Mouse (Mus musculus): Measurements from ENCODE around the gene Afdn.
"Not testable (repeated sequence)": the region's sequence is repeated elsewhere in the genome, so short reads cannot be mapped to it uniquely, and the experiment has no call there.

The Afdn gene

GRCm38 (mm10) chr17:13769256-13769655 is 8.9 kb downstream of the Afdn start:
- no peak for DNase-seq (ENCODE audit: low read depth, low spot score)

GRCm38 (mm10) chr17:13777676-13778075 is 17.3 kb downstream of the Afdn start:
- no peak for DNase-seq (ENCODE audit: low read depth, low spot score)

- DNase-seq (ENCODE audit: low read depth, low spot score): no peak
Observed at GRCm38 (mm10) chr17:13778865-13779264, 18.5 kb downstream of the Afdn start.

GRCm38 (mm10) chr17:13781948-13782347 is 21.6 kb downstream of the Afdn start:
- no peak for DNase-seq (ENCODE audit: low read depth, low spot score)

GRCm38 (mm10) chr17:13783469-13783868 is 23.1 kb downstream of the Afdn start:
- no peak for DNase-seq (ENCODE audit: low read depth, low spot score)

- not testable (repeated sequence) for DNase-seq (ENCODE audit: low read depth, low spot score)
Observed at GRCm38 (mm10) chr17:13790033-13790432, 29.7 kb downstream of the Afdn start.

GRCm38 (mm10) chr17:13797691-13798090 is 37.4 kb downstream of the Afdn start:
- DNase-seq (ENCODE audit: low read depth, low spot score): no peak

GRCm38 (mm10) chr17:13802836-13803408 is 42.6 kb downstream of the Afdn start:
- no peak for DNase-seq (ENCODE audit: low read depth, low spot score)

GRCm38 (mm10) chr17:13806016-13806415 is 45.7 kb downstream of the Afdn start:
- DNase-seq (ENCODE audit: low read depth, low spot score): no peak

- DNase-seq (ENCODE audit: low read depth, low spot score): no peak
Observed at GRCm38 (mm10) chr17:13817789-13818188, 57.5 kb downstream of the Afdn start.

- no peak for DNase-seq (ENCODE audit: low read depth, low spot score)
Observed at GRCm38 (mm10) chr17:13819342-13819741, 59.0 kb downstream of the Afdn start.

GRCm38 (mm10) chr17:13820676-13821075 is 60.3 kb downstream of the Afdn start:
- DNase-seq (ENCODE audit: low read depth, low spot score): no peak

- no peak for DNase-seq (ENCODE audit: low read depth, low spot score)
Observed at GRCm38 (mm10) chr17:13825421-13825820, 65.1 kb downstream of the Afdn start.

GRCm38 (mm10) chr17:13830234-13830633 is 69.9 kb downstream of the Afdn start:
- DNase-seq (ENCODE audit: low read depth, low spot score): no peak

GRCm38 (mm10) chr17:13830636-13831341 is 70.5 kb downstream of the Afdn start:
- DNase-seq (ENCODE audit: low read depth, low spot score): peak; percentile 16

GRCm38 (mm10) chr17:13835876-13836275 is 75.5 kb downstream of the Afdn start:
- peak; percentile 58 for DNase-seq (ENCODE audit: low read depth, low spot score)

GRCm38 (mm10) chr17:13850175-13850574 is 89.8 kb downstream of the Afdn start:
- peak; percentile 41 for DNase-seq (ENCODE audit: low read depth, low spot score)

- DNase-seq (ENCODE audit: low read depth, low spot score): not testable (repeated sequence)
Observed at GRCm38 (mm10) chr17:13853883-13854282, 93.5 kb downstream of the Afdn start.

- no peak for DNase-seq (ENCODE audit: low read depth, low spot score)
Observed at GRCm38 (mm10) chr17:13855396-13855795, 95.1 kb downstream of the Afdn start.

- no peak for DNase-seq (ENCODE audit: low read depth, low spot score)
Observed at GRCm38 (mm10) chr17:13856429-13857090, 96.2 kb downstream of the Afdn start.

- no peak for DNase-seq (ENCODE audit: low read depth, low spot score)
Observed at GRCm38 (mm10) chr17:13865340-13865739, 105.0 kb downstream of the Afdn start.

GRCm38 (mm10) chr17:13866951-13867351 is 106.6 kb downstream of the Afdn start:
- DNase-seq (ENCODE audit: low read depth, low spot score): no peak

GRCm38 (mm10) chr17:13867475-13867874 is 107.1 kb downstream of the Afdn start:
- DNase-seq (ENCODE audit: low read depth, low spot score): no peak

Data from CD4-positive, CD25-positive, alpha-beta regulatory T cell, adult 2 months (primary cell).